ENCODE assay signal across 9 mouse cellular contexts in the genomic region with DNA sequence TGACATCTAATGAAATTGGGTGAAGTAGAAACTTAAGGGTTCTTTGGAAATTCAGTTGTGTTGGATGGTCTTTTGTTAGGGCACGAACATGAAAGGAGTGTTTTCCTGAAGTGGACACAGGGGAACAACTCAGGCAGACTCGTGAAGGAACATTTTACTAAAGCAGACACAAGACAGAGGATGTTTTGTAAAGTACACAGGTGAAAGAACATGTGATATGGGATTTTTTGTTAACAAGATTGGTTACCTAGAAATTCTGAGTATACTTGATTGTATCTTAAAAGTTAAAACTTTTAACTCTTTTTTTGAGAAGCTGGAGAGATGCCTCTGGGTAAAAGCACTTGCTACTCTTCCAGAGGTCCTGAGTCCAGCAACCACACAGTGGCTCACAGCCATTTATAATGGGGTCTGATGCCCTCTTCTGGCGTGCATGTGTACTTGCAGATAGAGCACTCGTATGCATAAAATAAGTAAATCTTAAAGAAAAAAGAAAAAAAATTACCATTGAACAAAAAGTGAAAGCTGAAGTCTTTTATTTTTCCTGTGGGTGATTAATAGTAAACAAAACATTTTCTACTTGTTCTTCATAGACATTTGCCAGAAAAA. TPM values are rescaled to one million over a fixed set of nuclear protein-coding genes. Genes with fewer than 3 reads are reported as not detected.
DNase-seq lines count a peak whose midpoint lies in the region; ATAC-seq lines count a peak whose summit lies in the region.
"Had no signal": no experiment of that assay in that cellular context is flagged by ENCODE, and none has a peak within 500 bp of the region (broad histone marks: within the 10 kb centered on the region; RNA-seq: fewer than 3 reads in every experiment).

No protein-coding gene starts in this region.

- no peak overlapping the region for H3K4me3 ChIP-seq in hindbrain, embryonic 14.5 days (replicated peaks; ENCODE audit: low read length)
- H3K4me3 ChIP-seq in hindbrain, embryonic 12.5 days: no peak overlapping the region
- H3K4me3 ChIP-seq: lung, embryonic 15.5 days had no signal

- no peak overlapping the region for H3K27ac ChIP-seq in hindbrain, embryonic 14.5 days
- no peak overlapping the region for H3K27ac ChIP-seq in hindbrain, embryonic 12.5 days
- H3K27ac ChIP-seq: lung, embryonic 15.5 days had no signal

- peaks cover 7% of the 10 kb centered on the region for H3K4me1 ChIP-seq in hindbrain, embryonic 14.5 days (replicated peaks; ENCODE audit: control insufficient read depth, insufficient read depth, low read length)
- H3K4me1 ChIP-seq in hindbrain, embryonic 12.5 days: peaks cover 9% of the 10 kb centered on the region

- H3K36me3 ChIP-seq in hindbrain, embryonic 14.5 days (replicated peaks; ENCODE audit: control insufficient read depth, insufficient read depth): no peaks in the 10 kb centered on the region
- H3K36me3 ChIP-seq in hindbrain, embryonic 12.5 days: no peaks in the 10 kb centered on the region
- H3K36me3 ChIP-seq: lung, embryonic 15.5 days had no signal

- ATAC-seq in hindbrain, embryonic 14.5 days (ENCODE audit: low FRiP score): no peak
- ATAC-seq in hindbrain, embryonic 12.5 days (ENCODE audit: low FRiP score): no peak

- no peaks in the 10 kb centered on the region for H3K9me3 ChIP-seq in hindbrain, embryonic 14.5 days (ENCODE audit: control insufficient read depth, low read length)
- no peaks in the 10 kb centered on the region for H3K9me3 ChIP-seq in hindbrain, embryonic 12.5 days (replicated peaks)
- H3K9me3 ChIP-seq: lung, embryonic 15.5 days had no signal

- WGBS in hindbrain, embryonic 14.5 days: 44% methylated on average over 4 of the region's 4 CpGs
- 36% methylated on average over 4 of the region's 4 CpGs for WGBS in hindbrain, embryonic 12.5 days

- DNase-seq in hindbrain, embryonic 14.5 days (ENCODE audit: low spot score): peak; percentile 56
- DNase-seq in CD8-positive naive resting alpha-beta T cell, adult 2 months (ENCODE audit: low read depth in 2 of 2, low spot score in 2 of 2): peak; percentile 29 to 52
- peak; percentile 64 for DNase-seq in adrenal gland, postnatal 14 days
- peak; percentile 62 for DNase-seq in heart, postnatal 4 days
- peak; percentile 68 for DNase-seq in lung, postnatal 10 days
- DNase-seq in thymus, postnatal 25 days: peak; percentile 61
- DNase-seq in left cerebral cortex, adult 11 months (ENCODE audit: low spot score): no peak

- no peaks in the 10 kb centered on the region for H3K27me3 ChIP-seq in hindbrain, embryonic 14.5 days (ENCODE audit: control insufficient read depth, insufficient read depth, low read length)
- H3K27me3 ChIP-seq in hindbrain, embryonic 12.5 days: no peaks in the 10 kb centered on the region
- H3K27me3 ChIP-seq: lung, embryonic 15.5 days had no signal

- H3K9ac ChIP-seq in hindbrain, embryonic 14.5 days: no peak overlapping the region
- no peak overlapping the region for H3K9ac ChIP-seq in hindbrain, embryonic 12.5 days
- H3K9ac ChIP-seq: lung, embryonic 15.5 days had no signal

- H3K4me2 ChIP-seq in hindbrain, embryonic 14.5 days (replicated peaks): no peak overlapping the region
- H3K4me2 ChIP-seq in hindbrain, embryonic 12.5 days (replicated peaks): no peak overlapping the region
- H3K4me2 ChIP-seq: lung, embryonic 15.5 days had no signal

RNA-seq across cellular contexts. Expression of a gene that starts 54.4 kb away (rescaled TPM):
- 57.2 and 59.8 TPM in 2 replicates for polyA plus RNA-seq in hindbrain, embryonic 14.5 days (2014; fragmentation: Nextera tagmentation; extraction: Ambion mirVana)
- 88.9 and 101 TPM in 2 replicates for polyA plus RNA-seq in hindbrain, embryonic 12.5 days (2016; fragmentation: Nextera tagmentation; extraction: Ambion mirVana)
- total RNA-seq in adrenal gland, postnatal 14 days (2021): 51.8 and 54.9 TPM in 2 replicates
- 100 to 1,000 TPM; 223 to 250 TPM for total RNA-seq in heart, postnatal 4 days (2021)
